Mouse (Mus musculus): Measurements from ENCODE around the gene Meltf. TPM values are rescaled to one million over a fixed set of nuclear protein-coding genes. Genes with fewer than 3 reads are reported as not detected.

Meltf gene
- polyA plus RNA-seq (2017; shearing (Covaris generic)) = not detected

GRCm38 (mm10) chr16:31878573-31879257 lies at the start of gene Meltf:
Meltf (plus strand) TSS chr16:31878810.

GRCm38 (mm10) chr16:31933751-31934549 lies 55.3 kb downstream of the Meltf start, which contains the start of gene Pigz:
Pigz (plus strand) TSS chr16:31933851.

GRCm38 (mm10) chr16:31948345-31948774 lies 69.8 kb downstream of the Meltf start, which contains the start of the genes 0610012G03Rik and Ncbp2:
0610012G03Rik (minus strand) TSS chr16:31948494.
Ncbp2 (plus strand) TSS chr16:31948513.

Other genes starting within 250 kb of the Meltf start
- gene Dlg1, start 215.4 kb upstream of the Meltf start, polyA plus RNA-seq (2017; shearing (Covaris generic)) = 18.4 TPM
- gene Pigz, start 55.0 kb downstream of the Meltf start, polyA plus RNA-seq (2017; shearing (Covaris generic)) = 0.89 TPM
- gene 0610012G03Rik, start 69.7 kb downstream of the Meltf start, polyA plus RNA-seq (2017; shearing (Covaris generic)) = 4.8 TPM
- gene Ncbp2, start 69.7 kb downstream of the Meltf start, polyA plus RNA-seq (2017; shearing (Covaris generic)) = 57.3 TPM
- 17.5 TPM for gene Senp5, start 124.5 kb downstream of the Meltf start, polyA plus RNA-seq (2017; shearing (Covaris generic))
- 89.8 TPM for gene Pak2, start 200.5 kb downstream of the Meltf start, polyA plus RNA-seq (2017; shearing (Covaris generic))
- gene Pigx, start 220.9 kb downstream of the Meltf start, polyA plus RNA-seq (2017; shearing (Covaris generic)) = 142 TPM
- 44.3 TPM for gene Cep19, start 221.0 kb downstream of the Meltf start, polyA plus RNA-seq (2017; shearing (Covaris generic))